Mouse (Mus musculus): ENCODE results near the gene Nlgn1. TPM values are rescaled to one million over a fixed set of nuclear protein-coding genes. Genes with fewer than 3 reads are reported as not detected.
A peak's percentile ranks its signal among the peaks of the same experiment; 100 is the strongest.

Nlgn1 gene
- total RNA-seq, 2 experiments from 2014 or later = not detected

DNA sequence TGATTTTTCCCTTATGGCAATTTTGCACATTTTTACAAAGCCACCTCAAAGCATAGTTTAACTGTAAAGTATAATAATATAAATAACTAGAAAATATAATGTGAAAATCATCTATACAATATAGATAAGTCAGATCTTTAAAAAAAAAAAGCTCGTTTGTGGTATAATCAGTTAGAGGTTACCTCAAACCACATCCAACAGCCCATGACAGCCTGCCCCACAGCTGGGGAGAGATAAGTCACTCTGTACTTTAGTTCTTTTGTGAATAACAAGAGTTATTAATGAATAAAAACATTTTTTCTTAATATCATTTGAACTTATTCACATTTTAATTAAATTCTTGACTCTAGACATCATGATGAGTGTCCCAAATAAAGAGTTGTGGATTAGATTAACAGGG, 130.8 kb downstream of the Nlgn1 start:
- DNase-seq = no peak

DNA sequence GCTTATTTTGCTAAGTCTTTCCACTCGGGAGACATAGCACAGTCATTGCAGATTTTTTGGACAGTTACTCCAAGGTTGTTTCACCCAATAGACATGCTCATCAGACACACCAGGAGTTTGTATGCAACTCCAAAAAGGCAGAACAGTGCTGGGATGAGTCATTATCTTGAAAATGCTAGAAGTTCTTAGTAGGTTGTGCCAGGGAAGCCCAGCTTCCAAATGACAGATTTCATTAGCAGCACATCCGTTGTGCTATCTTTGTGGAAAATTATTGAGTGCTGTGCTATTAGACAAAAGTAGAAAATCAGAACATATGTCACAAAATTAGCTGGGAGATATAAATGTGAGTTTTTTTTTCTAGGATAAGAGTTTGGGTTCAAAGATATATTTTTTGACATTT, 137.3 kb downstream of the Nlgn1 start:
- DNase-seq = no peak

GRCm38 (mm10) chr3:26181013-26181412, 151.2 kb downstream of the Nlgn1 start:
- DNase-seq = no peak

- DNase-seq = no peak
Observed at GRCm38 (mm10) chr3:26175371-26175770, 156.9 kb downstream of the Nlgn1 start.

DNA sequence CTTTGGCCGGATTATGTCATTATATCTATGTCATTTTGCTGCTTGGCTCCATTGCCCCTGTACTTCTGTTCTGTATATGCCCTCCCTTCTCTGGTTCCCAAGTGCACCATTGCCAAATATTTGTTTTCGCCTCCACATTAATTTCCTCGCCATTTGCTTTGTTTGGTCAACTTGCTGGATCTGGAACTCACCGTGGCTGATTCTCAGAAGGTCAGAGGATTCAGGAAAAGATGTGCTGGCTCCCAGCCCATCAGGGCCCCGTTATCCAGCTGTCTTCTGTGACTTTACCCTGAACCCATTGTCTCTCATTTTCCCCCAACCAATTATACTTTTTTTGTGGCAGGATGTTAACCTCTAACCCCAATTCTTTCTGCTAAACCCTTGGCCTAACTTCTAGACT, 158.0 kb downstream of the Nlgn1 start:
- DNase-seq = no peak

DNA sequence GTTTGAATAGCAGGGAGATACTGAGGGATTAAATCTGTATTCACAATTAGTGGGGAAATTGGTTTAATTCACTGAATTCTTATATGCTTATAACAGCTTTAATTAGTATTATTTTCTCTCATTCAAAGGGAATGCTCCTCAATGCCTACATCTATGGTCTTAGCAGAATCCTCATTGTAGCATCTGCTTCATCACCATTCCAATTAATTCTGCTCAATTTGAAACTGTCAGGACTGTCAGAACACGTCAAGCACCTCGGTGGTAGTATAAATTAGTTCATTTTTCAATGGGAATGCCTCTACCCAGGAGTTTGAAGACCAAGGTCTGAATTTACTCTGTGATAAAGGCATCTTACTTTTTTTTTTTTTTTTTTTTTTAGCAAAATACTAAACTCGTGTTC, 158.6 kb downstream of the Nlgn1 start:
- no peak for DNase-seq

GRCm38 (mm10) chr3:26166711-26167110, 165.5 kb downstream of the Nlgn1 start:
- no peak for DNase-seq

- peak; percentile 3 to 27 for DNase-seq
Observed at GRCm38 (mm10) chr3:26153782-26154181, 178.5 kb downstream of the Nlgn1 start.

- peak in 1 of 2 experiments; percentile 1 for DNase-seq
Observed at GRCm38 (mm10) chr3:26153036-26153741, 179.1 kb downstream of the Nlgn1 start.

GRCm38 (mm10) chr3:26152510-26153035, 179.7 kb downstream of the Nlgn1 start:
- DNase-seq = peak; percentile 1 to 8

- no peak for DNase-seq
Observed at GRCm38 (mm10) chr3:26151351-26152020, 180.8 kb downstream of the Nlgn1 start.

DNA sequence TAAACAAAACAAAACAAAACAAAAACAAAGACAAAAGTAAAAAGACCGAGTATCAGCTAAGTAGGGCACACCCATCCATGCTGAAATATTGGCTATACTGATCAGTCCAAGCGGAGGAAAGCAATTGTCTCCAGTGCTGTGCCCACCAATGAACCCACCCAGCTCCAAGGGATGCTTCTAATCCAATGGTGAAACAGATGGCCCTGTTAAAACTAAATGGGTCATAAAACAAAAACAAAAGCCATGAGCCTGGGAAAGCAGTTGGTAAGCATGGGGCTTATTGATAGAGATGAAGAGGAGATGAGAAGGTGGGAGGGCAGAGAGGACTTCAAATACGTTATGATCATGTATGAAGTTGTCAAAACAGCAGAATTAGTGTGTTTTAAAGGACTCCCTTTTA, 186.1 kb downstream of the Nlgn1 start:
- no peak for DNase-seq

DNA sequence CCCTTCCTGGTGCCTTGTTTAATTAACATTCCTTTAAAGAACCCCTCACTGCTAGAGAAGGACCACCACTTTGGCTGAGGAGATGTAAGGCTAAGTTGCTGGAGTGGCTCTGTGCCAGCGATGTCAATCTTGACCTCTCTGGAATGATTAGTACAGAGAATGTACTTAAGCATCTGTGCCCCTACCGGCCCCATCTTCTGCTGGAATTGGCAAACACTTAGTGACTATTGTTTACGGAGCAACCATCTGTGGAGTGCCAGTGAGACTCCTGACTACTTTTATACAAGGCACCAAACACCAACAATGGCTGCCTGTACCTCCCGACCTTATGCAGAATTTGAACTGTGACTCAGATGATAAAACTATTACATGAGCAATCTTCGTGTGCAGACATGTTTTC, 186.8 kb downstream of the Nlgn1 start:
- no peak for DNase-seq

GRCm38 (mm10) chr3:26141590-26141989, 190.7 kb downstream of the Nlgn1 start:
- DNase-seq = no peak

DNA sequence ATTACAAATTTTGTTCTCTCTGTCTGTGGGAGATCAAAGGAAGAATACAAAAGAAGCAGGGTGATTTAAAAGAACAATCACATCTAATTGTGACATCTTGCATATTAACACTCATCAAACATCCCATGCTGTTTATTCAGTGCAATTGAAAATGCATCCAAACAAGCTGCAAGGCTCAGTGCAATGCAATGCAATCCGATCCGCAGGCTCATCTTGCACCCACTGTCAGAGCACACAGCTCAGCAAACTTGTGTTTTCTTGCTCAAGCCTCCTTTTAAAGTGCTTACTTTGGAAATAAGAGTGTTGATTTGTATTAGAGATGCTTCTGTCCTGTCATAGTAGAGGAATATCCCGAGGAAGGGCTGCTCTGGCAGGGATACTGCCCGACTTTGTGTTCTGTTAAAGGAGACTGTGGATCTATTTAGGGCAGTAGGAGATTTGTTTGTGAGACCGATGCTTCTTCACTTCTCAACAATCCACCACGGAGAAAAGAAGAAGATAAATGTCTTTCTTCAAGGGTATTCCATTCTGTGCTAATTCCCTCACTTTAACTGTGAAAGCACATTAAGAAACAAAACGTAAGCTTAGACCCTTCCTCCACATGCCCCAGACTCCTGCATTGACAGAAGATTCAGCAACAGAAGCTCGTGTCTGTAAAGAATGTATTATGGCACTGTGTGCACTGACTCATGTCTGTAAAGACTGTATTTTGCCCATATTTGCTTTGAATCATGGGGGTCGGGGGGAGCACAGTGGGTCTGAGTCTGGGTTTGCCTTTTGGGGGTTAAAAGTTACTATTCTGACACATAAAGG, 197.2 kb downstream of the Nlgn1 start:
- DNase-seq = no peak

- DNase-seq = no peak
Observed at GRCm38 (mm10) chr3:26130919-26131318, 201.3 kb downstream of the Nlgn1 start.

DNA sequence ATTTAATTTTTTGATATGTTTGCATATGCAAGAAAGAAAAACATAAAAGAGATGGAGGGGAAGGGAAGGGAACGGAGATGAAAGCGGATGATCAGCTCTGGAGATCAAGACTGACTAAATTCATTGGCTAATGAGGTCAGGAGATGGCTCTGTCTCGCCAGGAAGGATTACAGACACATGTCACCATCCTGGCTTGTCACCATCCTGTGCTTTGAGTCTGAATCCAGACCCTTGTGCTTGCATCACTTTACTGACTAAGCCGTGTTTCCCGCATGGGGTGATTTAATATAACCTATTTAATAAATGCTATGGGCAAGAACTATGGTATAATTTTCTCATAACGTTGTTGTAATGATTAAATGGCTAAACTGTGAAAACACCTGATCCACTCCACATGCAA, 202.8 kb downstream of the Nlgn1 start:
- DNase-seq = no peak

DNA sequence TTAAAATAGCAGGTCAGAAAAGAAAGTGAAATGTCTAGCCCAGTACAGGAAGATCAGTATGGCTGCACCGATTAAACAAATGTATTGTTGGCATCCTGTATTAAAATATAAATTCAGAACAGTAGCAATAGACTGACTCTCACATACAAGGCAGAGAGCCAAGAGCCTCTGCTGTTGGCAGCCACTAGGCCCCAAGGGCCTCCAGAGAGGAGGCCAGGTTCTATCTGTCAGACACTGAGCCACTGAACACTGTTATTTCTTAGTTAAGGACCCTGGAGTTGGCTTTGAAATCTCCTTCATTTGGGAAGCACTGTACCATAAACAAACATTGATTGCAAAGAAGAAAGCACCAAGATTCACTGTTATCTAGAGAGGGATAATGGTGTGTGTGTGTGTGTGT, 215.2 kb downstream of the Nlgn1 start:
- DNase-seq = no peak

DNA sequence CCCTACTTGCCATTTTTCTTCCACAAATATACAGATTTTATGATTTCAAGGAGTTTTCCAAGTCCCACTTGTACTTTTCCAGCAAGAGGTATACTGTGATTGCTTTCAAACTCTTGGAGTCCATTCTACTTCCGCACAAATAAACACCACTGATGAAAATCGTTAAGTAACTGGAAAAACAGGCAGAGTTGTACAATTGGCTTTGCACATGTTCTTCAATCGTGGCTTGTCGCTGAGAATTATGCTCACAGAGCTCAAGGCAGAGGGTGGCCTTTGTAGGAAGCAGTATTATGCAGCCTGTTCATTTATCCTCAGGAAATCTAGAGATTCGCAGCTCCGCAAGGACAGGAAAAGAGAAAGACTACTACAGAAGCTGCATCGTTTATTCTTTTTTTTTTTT, 225.9 kb downstream of the Nlgn1 start:
- DNase-seq = no peak

- no peak for DNase-seq
Observed at GRCm38 (mm10) chr3:26105528-26105927, 226.7 kb downstream of the Nlgn1 start.

- DNase-seq = no peak
Observed at GRCm38 (mm10) chr3:26102271-26102670, 230.0 kb downstream of the Nlgn1 start.

GRCm38 (mm10) chr3:26095551-26095950, 236.7 kb downstream of the Nlgn1 start:
- DNase-seq = no peak

GRCm38 (mm10) chr3:26069366-26069765, 262.9 kb downstream of the Nlgn1 start:
- DNase-seq = no peak

Measured in heart, adult 18-20 months (tissue).